Mouse (Mus musculus) liver, adult (tissue): ENCODE data around the gene Plcd1.

Experiments
- GATA4 ChIP-seq: IDR thresholded peaks from 2 replicates; pipeline ENCODE4 v1.6.1; 2014; ENCODE audit warnings: mild to moderate bottlenecking, low read length; ENCODE audit not compliant: insufficient replicate concordance

The Plcd1 gene

GRCm38 (mm10) chr9:119080040-119080675 is 13.1 kb downstream of the Plcd1 start:
- no peak for TF ChIP-seq GATA4

- TF ChIP-seq GATA4, result no peak
These were observed 17.6 kb downstream of the Plcd1 start for GRCm38 (mm10) chr9:119075685-119076084.

- TF ChIP-seq GATA4, result no peak
These were observed 20.0 kb downstream of the Plcd1 start for GRCm38 (mm10) chr9:119073184-119073895.

GRCm38 (mm10) chr9:119071786-119072185 is 21.5 kb downstream of the Plcd1 start:
- TF ChIP-seq GATA4, result no peak

- TF ChIP-seq GATA4, result no peak
These were observed 23.0 kb downstream of the Plcd1 start for GRCm38 (mm10) chr9:119070173-119070825.

- TF ChIP-seq GATA4, result no peak
These were observed 25.0 kb downstream of the Plcd1 start for GRCm38 (mm10) chr9:119068266-119068665.

- TF ChIP-seq GATA4, result no peak
These were observed 25.7 kb downstream of the Plcd1 start for GRCm38 (mm10) chr9:119067601-119068000.

GRCm38 (mm10) chr9:119064296-119064695 is 29.0 kb downstream of the Plcd1 start:
- no peak for TF ChIP-seq GATA4

- no peak for TF ChIP-seq GATA4
These were observed 30.2 kb downstream of the Plcd1 start for GRCm38 (mm10) chr9:119063036-119063644.

- TF ChIP-seq GATA4, result no peak
These were observed 32.6 kb downstream of the Plcd1 start for GRCm38 (mm10) chr9:119060701-119061100.

GRCm38 (mm10) chr9:119058245-119058644 is 35.1 kb downstream of the Plcd1 start:
- TF ChIP-seq GATA4, result no peak

- no peak for TF ChIP-seq GATA4
These were observed 38.0 kb downstream of the Plcd1 start for GRCm38 (mm10) chr9:119055336-119055735.

GRCm38 (mm10) chr9:119053964-119054576 is 39.2 kb downstream of the Plcd1 start:
- TF ChIP-seq GATA4, result no peak

- TF ChIP-seq GATA4, result no peak
These were observed 41.0 kb downstream of the Plcd1 start, which contains the start of gene Vill for GRCm38 (mm10) chr9:119052154-119052944. TSS of gene Vill (plus strand) at chr9:119052778.
